Mouse (Mus musculus) natural killer cell, adult 2 months (primary cell): Measurements from ENCODE around the gene Slc38a2.
A peak's percentile ranks its signal among the peaks of the same experiment; 100 is the strongest.

Source experiments
- DNase-seq, 2 experiments: peaks; one replicate each; pipeline ENCODE4 v3.0.0; 2022; ENCODE audit warnings: low spot score in 2 of 2

The Slc38a2 gene

GRCm38 (mm10) chr15:96665889-96666288 lies 33.6 kb downstream of the Slc38a2 start:
- DNase-seq, result peak; percentile 81 to 86

- no peak for DNase-seq
These were observed 38.9 kb downstream of the Slc38a2 start for GRCm38 (mm10) chr15:96660590-96661141.

GRCm38 (mm10) chr15:96658275-96658602 lies 41.3 kb downstream of the Slc38a2 start:
- no peak for DNase-seq

GRCm38 (mm10) chr15:96657576-96658274 lies 41.8 kb downstream of the Slc38a2 start:
- DNase-seq, result no peak

- DNase-seq, result peak; percentile 28 to 48
These were observed 44.0 kb downstream of the Slc38a2 start for GRCm38 (mm10) chr15:96655514-96655913.

GRCm38 (mm10) chr15:96654714-96655113 lies 44.8 kb downstream of the Slc38a2 start:
- DNase-seq, result peak; percentile 81 to 82

GRCm38 (mm10) chr15:96653011-96653410 lies 46.5 kb downstream of the Slc38a2 start:
- DNase-seq, result no peak

- DNase-seq, result no peak
These were observed 47.0 kb downstream of the Slc38a2 start for GRCm38 (mm10) chr15:96652531-96652930.

- no peak for DNase-seq
These were observed 52.2 kb downstream of the Slc38a2 start for GRCm38 (mm10) chr15:96647376-96647775.

- DNase-seq, result peak; percentile 74 to 77
These were observed 56.8 kb downstream of the Slc38a2 start, which contains the start of gene Slc38a1 for GRCm38 (mm10) chr15:96642436-96643405. Gene Slc38a1, minus strand, starts transcription at chr15:96642913.

GRCm38 (mm10) chr15:96641821-96642435 lies 57.6 kb downstream of the Slc38a2 start:
- peak; percentile 27 to 35 for DNase-seq

GRCm38 (mm10) chr15:96641111-96641820 lies 58.3 kb downstream of the Slc38a2 start:
- peak; percentile 54 to 71 for DNase-seq

GRCm38 (mm10) chr15:96640291-96640985 lies 59.1 kb downstream of the Slc38a2 start:
- DNase-seq, result peak; percentile 89 to 91

- no peak for DNase-seq
These were observed 59.9 kb downstream of the Slc38a2 start for GRCm38 (mm10) chr15:96639630-96640029.

GRCm38 (mm10) chr15:96638656-96639055 lies 60.9 kb downstream of the Slc38a2 start:
- DNase-seq, result no peak

GRCm38 (mm10) chr15:96638173-96638572 lies 61.4 kb downstream of the Slc38a2 start:
- DNase-seq, result peak; percentile 85 to 86
